Mouse (Mus musculus) hindbrain, embryonic 14.5 days (tissue): ENCODE data around the gene Mrrf. TPM values are rescaled to one million over a fixed set of nuclear protein-coding genes. Genes with fewer than 3 reads are reported as not detected.
A peak's percentile ranks its signal among the peaks of the same experiment; 100 is the strongest.

ENCODE experiments used
- ATAC-seq: fragments of 200-750 bp; cut with Nextera tagmentation; 2 replicates; pipeline ENCODE4 v1.8.0; 2017; ENCODE audit warnings: moderate number of reproducible peaks, mild to moderate bottlenecking, moderate TSS enrichment, moderate library complexity; ENCODE audit not compliant: low FRiP score
- DNase-seq: peaks from one replicate; pipeline ENCODE4 v3.0.0-alpha.2; 2015; ENCODE audit warnings: low spot score
- H3K27ac ChIP-seq: fragments of 300-500 bp; sonication (generic); 2 replicates; pipeline ENCODE4 v1.5.1; 2014; ENCODE audit warnings: mild to moderate bottlenecking, moderate library complexity
- H3K27me3 ChIP-seq: fragments of 300-500 bp; sonication (generic); 2 replicates; pipeline ENCODE4 v1.6.1; 2014; ENCODE audit warnings: mild to moderate bottlenecking, low read length, mixed read lengths; ENCODE audit not compliant: control insufficient read depth, insufficient read depth
- H3K36me3 ChIP-seq: fragments of 300-500 bp; sonication (generic); replicated peaks from 2 replicates; pipeline ENCODE4 v1.6.1; 2014; ENCODE audit not compliant: control insufficient read depth, insufficient read depth
- H3K4me1 ChIP-seq: fragments of 300-500 bp; sonication (generic); replicated peaks from 2 replicates; pipeline ENCODE4 v1.6.1; 2014; ENCODE audit warnings: antibody characterized with exemption, low read length, mixed read lengths; ENCODE audit not compliant: control insufficient read depth, insufficient read depth
- H3K4me2 ChIP-seq: fragments of 300-500 bp; sonication (generic); replicated peaks from 2 replicates; pipeline ENCODE4 v1.6.1; 2014; ENCODE audit warnings: mild to moderate bottlenecking, moderate library complexity
- H3K4me3 ChIP-seq: fragments of 300-500 bp; sonication (generic); replicated peaks from 2 replicates; pipeline ENCODE4 v1.5.1; 2014; ENCODE audit warnings: mild to moderate bottlenecking, low read length
- H3K9ac ChIP-seq: fragments of 300-500 bp; sonication (generic); 2 replicates; pipeline ENCODE4 v1.6.1; 2014
- H3K9me3 ChIP-seq: fragments of 300-500 bp; sonication (generic); 2 replicates; pipeline ENCODE4 v1.6.1; 2016; ENCODE audit warnings: low read length; ENCODE audit not compliant: control insufficient read depth
- WGBS: fragments of 180-500 bp; shearing (Covaris S2); extraction: QIAGEN DNeasy Blood & Tissue Kit; methylation state at CpG from one replicate; pipeline ENCODE4 v1.1.7; 2014; 5-methylcytosine and 5-hydroxymethylcytosine counted together
- polyA plus RNA-seq: library from polyadenylated mRNA; unstranded; fragments of >200 nt; fragmentation: Nextera tagmentation; extraction: Ambion mirVana; gene quantifications from 2 replicates; pipeline ENCODE4 v1.2.1, GENCODE M21; 2014

The Mrrf gene
- polyA plus RNA-seq, 1 experiment from 2014 or later, result 30.8 TPM

DNA sequence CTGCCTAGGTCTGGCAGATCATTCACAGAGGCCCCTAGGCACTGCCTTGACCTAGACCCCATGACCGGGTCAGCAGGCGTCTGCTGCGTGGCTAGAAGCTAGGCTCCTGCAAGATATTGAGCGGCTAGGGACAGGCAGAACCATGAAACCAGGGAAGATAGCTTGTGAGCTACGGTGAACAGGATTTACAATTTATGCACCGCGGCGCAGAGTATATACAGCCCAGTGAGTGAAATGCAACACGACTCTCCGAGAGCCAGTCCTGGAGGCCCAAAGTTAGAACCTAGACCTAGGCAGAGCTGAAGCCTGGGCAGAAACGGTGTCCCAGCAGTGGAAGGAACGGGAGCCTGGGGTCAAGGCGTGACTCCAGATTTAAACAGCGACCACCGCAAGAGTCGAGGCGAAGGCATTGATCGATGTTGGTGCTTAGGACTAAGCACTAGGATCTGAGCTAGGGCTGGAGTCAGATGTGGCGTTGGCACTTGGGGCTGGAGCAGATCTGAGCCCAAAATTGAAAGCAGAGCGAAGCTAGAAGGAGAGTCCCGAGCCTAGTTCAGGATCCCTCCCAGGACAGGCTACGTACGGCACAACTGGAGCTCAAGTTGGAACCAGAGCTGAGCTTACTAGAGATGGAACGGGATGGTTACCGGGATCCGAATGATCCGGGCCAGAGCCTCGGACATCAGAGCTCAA is 34.2 kb upstream of the Mrrf start:
- Histone ChIP-seq H3K36me3 (no peaks in the 10 kb centered on the region), H3K9ac (no peak overlapping the region), H3K4me2 (0 out of 2 replicates have a peak overlapping the region, but pooled peaks have one; percentile 1), H3K27me3 (peaks cover 99% of the 10 kb centered on the region), H3K9me3 (no peaks in the 10 kb centered on the region), H3K4me1 (peaks cover 34% of the 10 kb centered on the region), H3K27ac (no peak overlapping the region), H3K4me3 (no peak overlapping the region)
- no peak for ATAC-seq
- 3% methylated on average over 28 of the region's 28 CpGs for whole genome bisulfite sequencing
- DNase-seq, result no peak

DNA sequence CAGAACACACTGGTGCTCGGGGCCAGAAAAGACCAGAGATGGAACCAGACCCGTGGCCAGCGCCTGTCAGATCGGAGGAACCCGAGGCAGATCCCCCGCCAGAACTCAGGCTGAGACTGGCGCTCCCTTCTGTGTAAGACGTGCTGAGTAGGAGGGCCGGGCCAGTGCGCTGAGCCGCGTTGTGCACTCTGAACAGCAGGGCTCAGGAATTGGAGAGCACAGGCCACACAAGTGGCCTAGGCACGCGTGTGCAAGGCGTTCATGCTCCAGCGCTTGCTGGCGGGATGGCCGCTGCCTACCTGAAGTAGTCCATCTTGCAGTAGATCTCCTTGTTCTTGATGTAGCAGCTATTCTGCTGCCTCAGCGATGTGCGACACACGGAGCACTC is 33.6 kb upstream of the Mrrf start:
- Histone ChIP-seq H3K36me3 (no peaks in the 10 kb centered on the region), H3K4me3 (peak overlapping the region; percentile 10; the same call in 1 of the 2 replicates), H3K9me3 (no peaks in the 10 kb centered on the region), H3K4me2 (peak overlapping the region; percentile 1; the same call in 1 of the 2 replicates), H3K27me3 (peaks cover 99% of the 10 kb centered on the region), H3K4me1 (peaks cover 34% of the 10 kb centered on the region), H3K9ac (no peak overlapping the region), H3K27ac (no peak overlapping the region)
- ATAC-seq, result no peak
- WGBS, result under 1% methylated on average over 21 of the region's 21 CpGs
- no peak for DNase-seq

DNA sequence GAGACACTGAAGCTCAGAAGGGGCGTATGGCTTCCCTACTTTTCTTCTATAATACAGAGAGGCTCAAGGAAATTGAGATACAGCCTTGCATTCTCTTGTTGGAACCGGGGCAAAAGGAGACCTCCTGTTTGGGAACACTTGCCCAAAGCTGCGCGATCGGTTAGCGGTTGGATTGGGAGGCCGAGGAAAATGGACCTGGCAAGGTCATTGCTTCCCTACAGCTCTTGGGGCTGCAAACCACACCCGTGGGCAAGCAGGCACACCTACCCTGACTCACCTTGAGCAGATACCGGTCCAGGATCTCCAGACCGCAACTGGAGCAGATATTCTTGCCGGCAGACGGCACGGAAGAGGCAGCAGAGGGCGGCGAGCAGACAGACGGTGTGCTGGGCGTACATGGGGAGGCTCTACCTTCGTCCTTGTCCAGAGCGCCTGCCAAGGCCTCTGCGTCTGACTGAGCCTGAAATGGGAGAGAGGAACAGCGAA is 33.1 kb upstream of the Mrrf start:
- H3K36me3 ChIP-seq, result no peaks in the 10 kb centered on the region
- H3K4me2 ChIP-seq, result peak overlapping the region; percentile 53; the same call in 1 of the 2 replicates
- ATAC-seq (no peak), DNase-seq (no peak)
- WGBS, result 3% methylated on average over 21 of the region's 21 CpGs
- H3K9ac ChIP-seq, result no peak overlapping the region
- no peaks in the 10 kb centered on the region for H3K9me3 ChIP-seq
- H3K4me3 ChIP-seq, result peak overlapping the region; percentile 30; the same call in 1 of the 2 replicates
- peaks cover 34% of the 10 kb centered on the region for H3K4me1 ChIP-seq
- H3K27me3 ChIP-seq, result peaks cover 99% of the 10 kb centered on the region
- H3K27ac ChIP-seq, result no peak overlapping the region

DNA sequence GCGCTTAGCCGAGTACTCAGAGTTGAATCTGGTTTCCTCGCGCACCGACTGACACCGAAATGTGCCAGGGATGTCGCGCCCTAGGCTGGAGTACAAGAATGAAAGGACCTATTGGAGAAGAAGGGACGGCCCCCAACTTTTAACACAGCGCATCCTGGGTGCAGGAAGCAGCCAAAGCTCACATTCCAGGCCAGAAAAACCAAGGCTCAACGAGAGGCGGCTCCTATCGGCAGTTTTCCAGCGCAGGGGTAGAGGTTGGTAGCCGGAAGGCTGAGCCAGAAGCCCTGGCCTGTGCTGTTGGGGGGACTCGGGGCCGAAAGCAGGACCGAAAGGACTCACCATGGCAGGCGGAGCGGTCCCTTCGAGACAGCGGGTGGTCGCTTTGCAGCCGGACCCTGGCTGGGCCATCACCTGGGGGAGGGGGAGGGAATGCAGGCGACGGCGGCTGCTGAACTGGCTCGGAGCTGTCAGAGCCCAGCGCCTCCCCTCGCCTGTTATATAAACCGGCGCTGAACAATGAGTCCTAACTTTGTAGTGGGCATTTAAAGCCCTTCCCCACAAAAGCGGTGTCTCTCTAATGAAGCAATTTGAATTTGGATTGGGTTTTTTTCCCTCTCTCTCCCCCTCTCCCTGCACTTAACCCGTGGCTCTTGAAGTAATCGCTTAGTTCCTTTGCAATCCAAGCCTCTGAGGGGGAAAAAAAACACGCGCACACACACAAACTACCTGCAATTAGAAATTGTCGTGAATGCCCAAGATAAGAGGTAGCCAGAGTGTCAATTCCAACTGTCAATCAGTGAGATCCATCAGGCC is 32.4 kb upstream of the Mrrf start:
- no peak for ATAC-seq

DNA sequence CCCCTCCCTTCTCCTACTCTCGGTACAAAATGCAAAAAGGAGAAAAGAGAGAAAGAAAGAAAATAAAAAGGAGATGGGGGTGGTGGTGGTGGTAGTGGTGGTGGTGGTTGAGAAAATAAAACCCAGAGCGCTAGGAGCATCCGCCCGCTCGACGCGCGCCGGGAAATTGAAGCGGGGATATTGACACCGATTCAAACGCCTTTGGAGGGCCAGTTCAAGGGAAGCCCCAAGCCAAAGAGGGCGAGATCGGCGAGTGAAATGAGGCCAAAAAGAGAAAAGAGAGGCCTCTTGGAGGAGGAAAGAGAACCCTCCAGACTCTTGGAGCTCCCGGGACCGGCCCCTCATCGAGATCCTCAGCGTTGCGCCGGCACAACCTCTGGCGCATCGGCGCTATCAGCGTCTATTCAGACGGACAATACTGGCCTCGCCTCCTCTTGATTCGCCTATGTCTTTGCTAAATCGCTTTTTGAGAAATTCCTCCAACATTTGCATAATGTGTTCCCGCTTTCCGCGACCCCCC is 31.7 kb upstream of the Mrrf start:
- Histone ChIP-seq H3K27ac (no peak overlapping the region), H3K9me3 (no peaks in the 10 kb centered on the region), H3K36me3 (no peaks in the 10 kb centered on the region), H3K4me3 (peak overlapping the region; percentile 30), H3K4me2 (peak overlapping the region; percentile 53), H3K27me3 (peaks cover 98% of the 10 kb centered on the region), H3K4me1 (peaks cover 34% of the 10 kb centered on the region), H3K9ac (0 out of 2 replicates have a peak overlapping the region, but pooled peaks have one; percentile 44)
- DNase-seq, result no peak
- WGBS, result under 1% methylated on average over 31 of the region's 32 CpGs
- no peak for ATAC-seq

More for the DNA sequence above, 32.4 kb upstream of the Mrrf start:
- Histone ChIP-seq H3K9ac (no peak overlapping the region), H3K4me1 (peaks cover 34% of the 10 kb centered on the region), H3K4me3 (peak overlapping the region; percentile 30), H3K27ac (no peak overlapping the region), H3K36me3 (no peaks in the 10 kb centered on the region), H3K27me3 (peaks cover 99% of the 10 kb centered on the region), H3K4me2 (peak overlapping the region; percentile 53), H3K9me3 (no peaks in the 10 kb centered on the region)
- no peak for DNase-seq
- WGBS, result under 1% methylated on average over 38 of the region's 38 CpGs

DNA sequence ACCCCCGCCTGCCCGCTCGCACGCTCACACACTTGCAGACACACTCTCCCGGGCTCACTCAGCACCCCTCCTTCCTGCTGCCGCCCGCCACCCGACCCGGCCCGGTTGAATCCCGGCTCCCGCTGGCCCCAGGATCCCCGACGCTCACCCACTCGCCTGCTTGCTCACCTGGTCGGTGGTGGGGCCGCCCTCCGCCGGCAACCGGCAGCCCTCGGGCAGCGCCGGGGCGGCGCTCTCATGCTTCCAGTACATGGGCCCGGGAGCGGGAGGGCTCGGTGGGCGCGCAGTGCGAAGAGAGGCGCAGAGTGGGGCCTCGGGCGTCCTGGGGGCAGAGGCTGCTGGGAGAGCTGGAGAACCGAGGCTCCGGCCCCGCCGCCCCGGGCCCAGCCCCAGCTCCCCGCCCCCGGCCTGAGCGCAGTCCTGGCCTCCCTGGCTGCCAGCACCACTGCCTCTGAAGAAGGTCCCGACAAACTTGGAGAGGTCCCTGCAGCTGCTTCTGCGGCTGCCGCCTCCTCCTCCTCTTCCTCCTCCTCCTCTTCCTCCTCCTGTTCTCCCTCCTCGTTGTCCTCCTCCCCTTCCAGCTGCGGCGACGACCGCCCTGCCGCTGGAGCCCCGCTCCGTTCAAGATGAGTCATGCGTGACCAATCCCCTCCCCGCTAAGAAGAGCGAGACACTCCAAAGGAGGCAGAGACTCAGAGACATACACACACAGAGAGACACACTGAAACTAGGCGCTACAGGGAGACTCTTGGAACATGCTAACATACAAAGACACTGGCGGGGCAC is 31.0 kb upstream of the Mrrf start, which contains the start of gene Lhx6:
Gene Lhx6, minus strand, starts transcription at position 453 of the 786 bp plus-strand sequence.
- Histone ChIP-seq H3K4me1 (peaks cover 34% of the 10 kb centered on the region), H3K9me3 (no peaks in the 10 kb centered on the region), H3K4me2 (peak within 1 kb of the TSS; percentile 53), H3K9ac (peak within 1 kb of the TSS; percentile 44; the same call in 1 of the 2 replicates), H3K36me3 (no peaks in the 10 kb centered on the region), H3K27me3 (peaks cover 97% of the 10 kb centered on the region), H3K27ac (no peak within 1 kb of the TSS), H3K4me3 (peak within 1 kb of the TSS; percentile 30)
- peak; percentile 21; the same call in 1 of the 2 replicates for ATAC-seq
- WGBS, result under 1% methylated on average over 55 of the region's 58 CpGs
- DNase-seq, result no peak

DNA sequence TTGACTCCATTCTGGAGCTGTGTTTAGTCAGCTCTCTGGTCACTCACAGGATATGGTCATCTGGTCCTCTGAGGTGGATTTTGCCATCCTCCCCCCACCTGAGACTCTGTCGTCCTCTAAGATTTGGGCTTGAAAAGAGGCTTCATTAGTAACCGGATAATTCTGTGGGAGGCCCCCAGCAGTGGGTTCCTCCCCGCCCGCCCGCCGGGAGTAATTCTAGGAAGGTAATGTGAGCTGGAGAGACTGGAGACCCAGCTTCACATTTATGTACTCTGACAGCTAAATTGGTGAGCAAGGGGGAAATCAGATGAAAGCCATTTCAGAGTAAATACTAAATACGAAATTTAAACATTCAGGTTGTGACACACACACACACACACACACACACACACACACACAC is 27.6 kb upstream of the Mrrf start:
- WGBS, result 8% methylated on average over 7 of the region's 7 CpGs
- DNase-seq (no peak), ATAC-seq (no peak)
- no peaks in the 10 kb centered on the region for H3K36me3 ChIP-seq
- no peak overlapping the region for H3K4me2 ChIP-seq
- H3K4me3 ChIP-seq, result no peak overlapping the region
- H3K27ac ChIP-seq, result no peak overlapping the region
- H3K9me3 ChIP-seq, result no peaks in the 10 kb centered on the region
- H3K9ac ChIP-seq, result no peak overlapping the region
- peaks cover 16% of the 10 kb centered on the region; the same call in 1 of the 2 replicates for H3K4me1 ChIP-seq
- peaks cover 77% of the 10 kb centered on the region for H3K27me3 ChIP-seq

DNA sequence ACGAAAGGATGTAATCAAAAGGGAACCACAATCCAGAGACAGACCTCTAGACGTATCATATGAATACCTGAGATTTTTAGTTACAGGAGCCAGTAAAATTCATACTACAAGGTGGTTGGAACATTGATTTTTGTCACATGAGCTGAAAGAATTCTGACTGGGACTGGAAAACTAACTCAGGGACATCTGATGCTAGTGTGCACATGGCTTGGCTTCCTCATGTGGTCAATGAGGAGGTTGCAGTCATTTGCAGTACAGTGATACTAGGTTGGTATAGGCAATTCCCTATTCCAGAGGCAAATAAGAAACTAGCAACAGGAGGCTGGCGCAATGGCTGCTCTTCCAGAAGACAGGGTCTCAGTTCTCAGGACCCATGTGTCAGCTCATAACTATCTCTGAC is 23.6 kb upstream of the Mrrf start:
- H3K36me3 ChIP-seq, result peaks cover 28% of the 10 kb centered on the region
- DNase-seq (no peak), ATAC-seq (no peak)
- H3K9me3 ChIP-seq, result no peaks in the 10 kb centered on the region
- H3K4me3 ChIP-seq, result no peak overlapping the region
- no peak overlapping the region for H3K9ac ChIP-seq
- peaks cover 38% of the 10 kb centered on the region for H3K27me3 ChIP-seq
- H3K27ac ChIP-seq, result no peak overlapping the region
- H3K4me2 ChIP-seq, result no peak overlapping the region
- WGBS, result 87% methylated on average over 3 of the region's 3 CpGs
- H3K4me1 ChIP-seq, result no peaks in the 10 kb centered on the region
